ENCODE assay signal across 9 mouse cellular contexts in the genomic region with DNA sequence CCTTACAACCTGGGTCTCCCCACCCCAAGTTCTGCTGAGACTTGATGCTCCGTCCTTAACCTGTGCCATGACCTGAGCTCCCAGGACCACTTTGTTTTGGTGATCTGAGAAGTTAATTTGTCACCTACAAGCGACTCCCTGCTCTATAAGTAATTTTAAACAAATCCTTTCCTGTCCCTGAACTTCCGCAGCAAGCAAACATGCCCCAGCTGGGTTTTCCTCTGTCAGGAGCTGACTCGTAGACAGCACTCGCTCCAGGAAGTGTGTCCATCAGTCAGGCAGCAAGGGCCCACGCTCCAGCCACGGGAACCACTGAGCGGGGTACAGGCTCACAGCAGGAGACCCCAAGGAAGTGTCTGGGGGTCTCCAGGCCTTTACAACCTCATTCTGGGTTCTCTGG.
DNase-seq lines count a peak whose midpoint lies in the region; ATAC-seq lines count a peak whose summit lies in the region.
"Had no signal": no experiment of that assay in that cellular context is flagged by ENCODE, and none has a peak within 500 bp of the region (broad histone marks: within the 10 kb centered on the region; RNA-seq: fewer than 3 reads in every experiment).

No protein-coding gene starts in this region.

- no peak for ATAC-seq in heart, embryonic 11.5 days (replicated peaks; ENCODE audit: insufficient number of reproducible peaks, low FRiP score, low TSS enrichment)
- no peak for ATAC-seq in hindbrain, embryonic 16.5 days

- WGBS in heart, embryonic 11.5 days (ENCODE audit: insufficient replicate concordance): 40% methylated on average over 8 of the region's 8 CpGs
- WGBS in embryonic facial prominence, embryonic 10.5 days: 28% methylated on average over 8 of the region's 8 CpGs
- WGBS in hindbrain, embryonic 16.5 days: 28% methylated on average over 8 of the region's 8 CpGs

- no peak for DNase-seq in heart, adult 18-20 months
- no peak for DNase-seq in embryonic facial prominence, embryonic 10.5 days (ENCODE audit: low spot score)
- DNase-seq in lung, postnatal 10 days: peak; percentile 65
- DNase-seq in left cerebral cortex, adult 9 months (ENCODE audit: low spot score in 2 of 2): no peak
- DNase-seq in spleen, postnatal 14 days (ENCODE audit: low spot score in 2 of 2): no peak
- no peak for DNase-seq in layer of hippocampus, adult 11-12 months (ENCODE audit: low spot score)
- DNase-seq: cerebellum, postnatal 14 days had no signal

- H3K27ac ChIP-seq in heart, embryonic 11.5 days (ENCODE audit: low read depth, low read length): peak overlapping the region; percentile 57
- peak overlapping the region; percentile 80 for H3K27ac ChIP-seq in embryonic facial prominence, embryonic 10.5 days (replicated peaks)
- peak overlapping the region; percentile 67 for H3K27ac ChIP-seq in hindbrain, embryonic 16.5 days (ENCODE audit: low read depth, low read length)

- no peaks in the 10 kb centered on the region for H3K9me3 ChIP-seq in heart, embryonic 11.5 days (replicated peaks; ENCODE audit: control insufficient read depth, low read length)
- H3K9me3 ChIP-seq in embryonic facial prominence, embryonic 10.5 days: no peaks in the 10 kb centered on the region
- no peaks in the 10 kb centered on the region for H3K9me3 ChIP-seq in hindbrain, embryonic 16.5 days (ENCODE audit: control insufficient read depth, low read length)

- H3K27me3 ChIP-seq in heart, embryonic 11.5 days (ENCODE audit: control insufficient read depth, insufficient read depth, low read length): no peaks in the 10 kb centered on the region
- H3K27me3 ChIP-seq in embryonic facial prominence, embryonic 10.5 days (replicated peaks; ENCODE audit: low read depth, poor library complexity, severe bottlenecking): no peaks in the 10 kb centered on the region
- no peaks in the 10 kb centered on the region for H3K27me3 ChIP-seq in hindbrain, embryonic 16.5 days (replicated peaks; ENCODE audit: control insufficient read depth, insufficient read depth, low read length)

- peaks cover 5% of the 10 kb centered on the region for H3K36me3 ChIP-seq in heart, embryonic 11.5 days (ENCODE audit: control insufficient read depth, insufficient read depth, low read length)
- H3K36me3 ChIP-seq in embryonic facial prominence, embryonic 10.5 days (replicated peaks): peaks cover 54% of the 10 kb centered on the region
- H3K36me3 ChIP-seq in hindbrain, embryonic 16.5 days (ENCODE audit: control insufficient read depth, insufficient read depth, low read length): no peaks in the 10 kb centered on the region

- H3K9ac ChIP-seq in heart, embryonic 11.5 days (ENCODE audit: low read depth, low read length): no peak overlapping the region
- H3K9ac ChIP-seq in hindbrain, embryonic 16.5 days (ENCODE audit: low read depth, low read length): peak overlapping the region; percentile 48

- H3K4me3 ChIP-seq in heart, embryonic 11.5 days (ENCODE audit: low read depth, low read length): no peak overlapping the region
- H3K4me3 ChIP-seq in embryonic facial prominence, embryonic 10.5 days: no peak overlapping the region
- H3K4me3 ChIP-seq in hindbrain, embryonic 16.5 days (ENCODE audit: low read length): no peak overlapping the region

- no peak overlapping the region for H3K4me2 ChIP-seq in heart, embryonic 11.5 days
- H3K4me2 ChIP-seq in hindbrain, embryonic 16.5 days (ENCODE audit: low read length): no peak overlapping the region

- H3K4me1 ChIP-seq in heart, embryonic 11.5 days (ENCODE audit: control insufficient read depth, insufficient read depth, low read length): peaks cover 75% of the 10 kb centered on the region
- peaks cover 86% of the 10 kb centered on the region for H3K4me1 ChIP-seq in embryonic facial prominence, embryonic 10.5 days
- H3K4me1 ChIP-seq in hindbrain, embryonic 16.5 days (ENCODE audit: control insufficient read depth, insufficient read depth, low read depth, low read length): peaks cover 50% of the 10 kb centered on the region
